Mouse (Mus musculus): ENCODE measurements at regions not wholly inside any gene's neighbourhood (a gene's known extent, or its start where the extent isn't known, plus 50 kb on each side); places are given as distances from the start of the nearest gene placed in this dataset.

- no peak for TF ChIP-seq CTCF (IDR thresholded peaks at IDR 0.05; ENCODE audit: low read depth, low read length)
- TF ChIP-seq POLR2A (IDR thresholded peaks at IDR 0.05; ENCODE audit: extremely low read depth, insufficient read depth, low read length) = no peak
Observed at GRCm38 (mm10) chr15:14642291-14642690, 1468.8 kb upstream of the Cdh6 start.

Data from liver, adult 2 months (tissue).